Mouse (Mus musculus) cortical plate, adult 2 months (tissue): ENCODE measurements around the gene Emp3. TPM values are rescaled to one million over a fixed set of nuclear protein-coding genes. Genes with fewer than 3 reads are reported as not detected.
"Not testable (repeated sequence)": the region's sequence is repeated elsewhere in the genome, so short reads cannot be mapped to it uniquely, and the experiment has no call there.

Experiments used
- H3K27ac ChIP-seq: fragments of 200-500 bp; 2 replicates; pipeline ENCODE4 v1.5.1; 2012; ENCODE audit warnings: low read length, control low read depth, inconsistent platforms; ENCODE audit not compliant: insufficient read depth
- H3K4me1 ChIP-seq: fragments of 200-500 bp; 2 replicates; pipeline ENCODE4 v1.6.1; 2011; ENCODE audit warnings: low read length; ENCODE audit not compliant: control insufficient read depth, insufficient read depth
- H3K4me3 ChIP-seq: fragments of 200-500 bp; 2 replicates; pipeline ENCODE4 v1.5.1; 2011; ENCODE audit warnings: mild to moderate bottlenecking, low read length, control low read depth; ENCODE audit not compliant: insufficient read depth
- CTCF ChIP-seq: fragments of 200-500 bp; IDR thresholded peaks from 2 replicates; pipeline ENCODE4 v1.5.1; 2011; ENCODE audit warnings: mild to moderate bottlenecking, control low read depth, low read length; ENCODE audit not compliant: insufficient read depth; ENCODE audit errors: extremely low read depth
- POLR2A ChIP-seq: fragments of 200-500 bp; IDR thresholded peaks from 2 replicates; pipeline ENCODE4 v1.6.1; 2011; ENCODE audit warnings: mild to moderate bottlenecking, low read length, control low read depth; ENCODE audit not compliant: insufficient read depth; ENCODE audit errors: extremely low read depth
- polyA plus RNA-seq: library from polyadenylated mRNA; depleted of rRNA; stranded (reverse); fragments of >200 nt; gene quantifications from 2 replicates; pipeline ENCODE4 v1.2.3, GENCODE M21; 2012; rRNA removed

Gene Emp3
- 8.9 and 10.4 TPM in 2 replicates for polyA plus RNA-seq

DNA sequence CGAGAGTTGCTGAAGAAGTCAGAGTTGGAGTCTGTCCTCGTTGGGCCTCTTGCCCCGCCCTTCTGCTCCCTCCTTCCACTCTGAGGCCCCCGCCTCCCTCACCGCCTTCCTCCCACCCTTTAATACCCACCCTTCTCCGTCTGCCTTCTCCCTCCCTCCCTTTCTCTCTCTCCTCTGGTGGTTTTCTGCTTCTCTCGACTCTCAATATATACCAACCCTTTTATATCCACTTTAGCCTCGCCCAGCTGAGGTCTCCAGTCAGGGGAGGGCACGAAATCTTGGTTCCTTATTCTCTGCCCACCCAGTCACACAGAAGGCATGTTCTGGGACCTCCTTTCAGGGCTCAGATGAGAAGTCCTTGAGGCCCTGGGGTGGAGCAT, at the start of gene Emp3:
Gene Emp3, minus strand, starts transcription at position 163 of the 380 bp plus-strand sequence.
- Histone ChIP-seq H3K27ac (no peak within 1 kb of the TSS), H3K4me1 (peaks cover 5% of the 10 kb centered on the region; the same call in 1 of the 2 replicates), H3K4me3 (no peak within 1 kb of the TSS)
- TF ChIP-seq CTCF, result no peak
- no peak for TF ChIP-seq POLR2A

GRCm38 (mm10) chr7:45956611-45957010, 35.4 kb upstream of the Emp3 start:
- H3K4me3 ChIP-seq, result no peak overlapping the region
- no peaks in the 10 kb centered on the region for H3K4me1 ChIP-seq
- H3K27ac ChIP-seq, result no peak overlapping the region
- TF ChIP-seq POLR2A, result no peak
- no peak for TF ChIP-seq CTCF

DNA sequence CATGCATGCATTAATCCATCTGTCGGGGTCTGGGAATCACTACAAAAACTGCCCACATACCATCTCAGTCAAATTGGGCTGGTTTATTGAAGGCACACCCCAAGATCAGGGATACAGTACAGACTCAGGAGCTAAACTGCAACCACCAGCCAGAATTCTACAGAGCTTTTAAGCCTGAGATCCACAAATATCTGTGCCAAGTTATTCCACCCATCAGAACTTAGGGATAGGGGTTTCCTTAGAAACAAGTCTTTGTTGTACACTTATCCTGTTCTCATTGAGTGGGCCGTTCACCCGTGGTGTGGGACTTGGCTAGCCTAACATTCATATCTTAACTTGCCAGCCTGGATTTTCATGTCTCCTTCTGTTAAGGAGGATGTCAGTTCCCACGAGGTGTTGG, 27.9 kb upstream of the Emp3 start:
- TF ChIP-seq CTCF (no peak), POLR2A (no peak)
- no peak overlapping the region for H3K4me3 ChIP-seq
- H3K27ac ChIP-seq, result 0 out of 2 replicates have a peak overlapping the region, but pooled peaks have one; percentile 13
- no peaks in the 10 kb centered on the region for H3K4me1 ChIP-seq

GRCm38 (mm10) chr7:45943280-45943679, 22.1 kb upstream of the Emp3 start:
- TF ChIP-seq CTCF, result 0 out of 2 replicates have a peak, but pooled peaks have one; percentile 18
- H3K27ac ChIP-seq, result not testable (repeated sequence)

GRCm38 (mm10) chr7:45941986-45942385, 20.8 kb upstream of the Emp3 start:
- Histone ChIP-seq H3K4me3 (no peak overlapping the region), H3K27ac (no peak overlapping the region), H3K4me1 (no peaks in the 10 kb centered on the region)
- TF ChIP-seq POLR2A (no peak), CTCF (no peak)

More at GRCm38 (mm10) chr7:45943280-45943679, 22.1 kb upstream of the Emp3 start:
- not testable (repeated sequence) for H3K4me1 ChIP-seq, H3K4me3 ChIP-seq

GRCm38 (mm10) chr7:45939836-45940235, 18.6 kb upstream of the Emp3 start:
- TF ChIP-seq CTCF (no peak), POLR2A (no peak)
- no peak overlapping the region for H3K4me3 ChIP-seq
- H3K4me1 ChIP-seq, result no peaks in the 10 kb centered on the region
- no peak overlapping the region for H3K27ac ChIP-seq

DNA sequence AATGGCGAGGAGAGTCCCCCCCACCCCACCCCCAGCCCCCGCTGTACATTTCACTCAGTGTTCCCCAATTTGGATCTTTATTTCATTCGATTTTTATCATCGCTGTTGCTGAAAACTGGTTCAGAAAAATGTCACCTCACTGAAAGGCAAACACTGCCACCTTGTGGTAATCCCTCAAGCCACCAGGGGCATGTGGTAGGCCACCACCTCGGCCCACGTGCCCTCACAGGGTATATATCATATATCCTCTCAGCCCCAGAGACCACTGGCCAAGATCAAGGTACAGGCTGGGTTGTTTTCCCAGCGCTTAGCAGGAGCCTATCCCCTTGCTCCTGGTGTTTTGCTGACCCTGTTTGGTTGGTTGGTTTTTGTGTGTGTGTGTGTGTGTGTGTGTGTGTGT, 13.9 kb upstream of the Emp3 start:
- peak; percentile 87 for TF ChIP-seq CTCF
- TF ChIP-seq POLR2A, result no peak
- no peak overlapping the region for H3K27ac ChIP-seq
- no peaks in the 10 kb centered on the region for H3K4me1 ChIP-seq
- no peak overlapping the region for H3K4me3 ChIP-seq

GRCm38 (mm10) chr7:45933766-45934165, 12.6 kb upstream of the Emp3 start:
- H3K4me1 ChIP-seq, H3K27ac ChIP-seq, H3K4me3 ChIP-seq: not testable (repeated sequence)

GRCm38 (mm10) chr7:45929688-45930087, 8.5 kb upstream of the Emp3 start:
- TF ChIP-seq POLR2A (no peak), CTCF (no peak)
- Histone ChIP-seq H3K4me3 (no peak overlapping the region), H3K4me1 (no peaks in the 10 kb centered on the region), H3K27ac (no peak overlapping the region)

DNA sequence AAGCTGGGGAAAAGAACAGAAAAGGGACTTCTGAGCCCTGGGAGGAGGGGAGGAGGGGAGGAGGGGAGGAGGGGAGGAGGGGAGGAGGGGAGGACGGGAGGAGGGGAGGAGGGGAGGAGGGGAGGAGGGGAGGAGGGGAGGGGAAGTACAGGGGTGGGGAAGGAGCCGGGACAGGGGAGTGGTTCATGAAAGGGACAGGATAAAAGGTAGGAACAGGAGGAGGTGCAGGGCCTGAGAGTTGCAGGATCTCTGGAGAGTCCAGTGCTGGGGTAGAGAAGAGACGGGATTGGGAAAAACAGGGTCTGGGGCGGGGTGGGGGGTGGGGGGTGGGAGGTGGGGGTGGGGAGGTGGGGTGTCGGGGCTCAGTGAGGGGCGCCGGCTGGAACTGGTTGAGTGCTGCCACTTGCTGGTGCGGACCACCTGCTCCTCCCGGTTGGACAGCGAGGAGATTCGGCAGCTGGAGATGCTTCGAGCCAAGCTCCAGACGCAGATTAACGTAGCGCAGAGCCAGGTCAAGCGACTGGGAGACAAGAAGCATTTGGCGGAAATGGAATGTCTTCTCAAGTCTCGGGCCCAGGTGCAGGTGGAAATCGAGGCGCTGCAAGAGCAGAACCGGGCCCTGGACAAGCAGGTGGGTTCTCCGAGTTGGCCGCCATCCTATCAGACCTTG, 7.6 kb upstream of the Emp3 start:
- Histone ChIP-seq H3K27ac (no peak overlapping the region), H3K4me3 (no peak overlapping the region; the same call in 1 of the 2 replicates), H3K4me1 (no peaks in the 10 kb centered on the region)
- no peak for TF ChIP-seq CTCF
- no peak for TF ChIP-seq POLR2A
